Comparison of ENCODE assay signal across 19 mouse cellular contexts in genomic region chr3:127630190-127630589, GRCm38 (mm10). TPM values are rescaled to one million over a fixed set of nuclear protein-coding genes. Genes with fewer than 3 reads are reported as not detected.
"Had no signal": no experiment of that assay in that cellular context is flagged by ENCODE, and none has a peak within 500 bp of the region (broad histone marks: within the 10 kb centered on the region; RNA-seq: fewer than 3 reads in every experiment).

No protein-coding gene starts in this region.

- H3K9me3 ChIP-seq: liver, embryonic 15.5 days; midbrain, embryonic 10.5 days; stomach, embryonic 15.5 days had no signal

- H3K9ac ChIP-seq: liver, embryonic 15.5 days; stomach, embryonic 15.5 days had no signal

- H3K27ac ChIP-seq: layer of hippocampus, adult 2 months; liver, embryonic 15.5 days; stomach, embryonic 15.5 days had no signal

- H3K36me3 ChIP-seq: liver, embryonic 15.5 days; midbrain, embryonic 10.5 days; stomach, embryonic 15.5 days had no signal

- H3K4me2 ChIP-seq: liver, embryonic 11.5 days; liver, embryonic 15.5 days; stomach, embryonic 15.5 days had no signal

- H3K4me3 ChIP-seq: layer of hippocampus, adult 2 months; liver, embryonic 15.5 days; stomach, embryonic 15.5 days had no signal

- DNase-seq: kidney, postnatal 10 days; kidney, postnatal 4 days; lung, adult 2 months; lung, postnatal 36 days; retina, postnatal 1 day; right cerebral cortex, postnatal 4 days; spleen, adult 18-20 months; thymus, adult 2 months; thymus, postnatal 25 days had no signal

- ATAC-seq: lung, postnatal 0 days; midbrain, embryonic 16.5 days had no signal

RNA-seq across cellular contexts. Expression of gene Neurog2, which starts 2.7 kb away (rescaled TPM):
- total RNA-seq: megakaryocyte, adult 5-6 weeks had no signal
- polyA plus RNA-seq: kidney, embryonic 14.5 days; liver, embryonic 11.5 days; liver, embryonic 15.5 days; lung, adult 2 months; lung, postnatal 0 days; urinary bladder, adult 2 months had no signal
